Mouse (Mus musculus): ENCODE data around the gene Eif2b1.
"Not testable (repeated sequence)": the region's sequence is repeated elsewhere in the genome, so short reads cannot be mapped to it uniquely, and the experiment has no call there.

The Eif2b1 gene

GRCm38 (mm10) chr5:124578633-124579317 lies at the start of gene Eif2b1, which contains the start of gene Gtf2h3:
Gene Eif2b1, minus strand, starts transcription at chr5:124579131.
Gene Gtf2h3, plus strand, starts transcription at chr5:124579140.
- DNase-seq: peak; percentile 92

- DNase-seq: no peak
Measured at GRCm38 (mm10) chr5:124624291-124624690, 45.4 kb upstream of the Eif2b1 start.

- DNase-seq: no peak
Measured at GRCm38 (mm10) chr5:124622890-124623289, 44.0 kb upstream of the Eif2b1 start.

- DNase-seq: no peak
Measured at GRCm38 (mm10) chr5:124621362-124621761, 42.4 kb upstream of the Eif2b1 start.

- DNase-seq: no peak
Measured at GRCm38 (mm10) chr5:124618711-124619110, 39.8 kb upstream of the Eif2b1 start.

GRCm38 (mm10) chr5:124614709-124615108 lies 35.8 kb upstream of the Eif2b1 start:
- DNase-seq: peak; percentile 27

- no peak for DNase-seq
Measured at GRCm38 (mm10) chr5:124610965-124611364, 32.0 kb upstream of the Eif2b1 start.

GRCm38 (mm10) chr5:124605041-124605622 lies 26.2 kb upstream of the Eif2b1 start:
- DNase-seq: no peak

GRCm38 (mm10) chr5:124604296-124604695 lies 25.4 kb upstream of the Eif2b1 start:
- DNase-seq: no peak

GRCm38 (mm10) chr5:124602349-124602748 lies 23.4 kb upstream of the Eif2b1 start:
- peak; percentile 60 for DNase-seq

- not testable (repeated sequence) for DNase-seq
Measured at GRCm38 (mm10) chr5:124599726-124600125, 20.8 kb upstream of the Eif2b1 start.

GRCm38 (mm10) chr5:124598224-124599174 lies 19.6 kb upstream of the Eif2b1 start:
- peak; percentile 98 for DNase-seq

GRCm38 (mm10) chr5:124592768-124593167 lies 13.8 kb upstream of the Eif2b1 start:
- DNase-seq: no peak

GRCm38 (mm10) chr5:124582515-124582914 lies 3.6 kb upstream of the Eif2b1 start:
- DNase-seq: peak; percentile 25

GRCm38 (mm10) chr5:124575467-124575866 lies 3.5 kb downstream of the Eif2b1 start:
- no peak for DNase-seq

GRCm38 (mm10) chr5:124571068-124571467 lies 7.9 kb downstream of the Eif2b1 start:
- no peak for DNase-seq

GRCm38 (mm10) chr5:124555145-124555544 lies 23.8 kb downstream of the Eif2b1 start:
- DNase-seq: no peak

- no peak for DNase-seq
Measured at GRCm38 (mm10) chr5:124553607-124554006, 25.3 kb downstream of the Eif2b1 start.

- DNase-seq: peak; percentile 89
Measured at GRCm38 (mm10) chr5:124552558-124553307, 26.2 kb downstream of the Eif2b1 start, which contains the start of gene Ddx55. Gene Ddx55, plus strand, starts transcription at chr5:124552864.

GRCm38 (mm10) chr5:124552094-124552472 lies 26.8 kb downstream of the Eif2b1 start:
- no peak for DNase-seq

- not testable (repeated sequence) for DNase-seq
Measured at GRCm38 (mm10) chr5:124551349-124552093, 27.4 kb downstream of the Eif2b1 start.

GRCm38 (mm10) chr5:124550737-124551136 lies 28.2 kb downstream of the Eif2b1 start:
- DNase-seq: not testable (repeated sequence)
